Mouse (Mus musculus) MEL (cell line): ENCODE results near the gene Aff1. TPM values are rescaled to one million over a fixed set of nuclear protein-coding genes. Genes with fewer than 3 reads are reported as not detected.

Experiments
- DNase-seq: peaks from one replicate; pipeline ENCODE4 v3.0.0; 2011; ENCODE audit warnings: low read depth, low spot score
- H3K27ac ChIP-seq: 2 replicates; pipeline ENCODE4 v1.5.1; 2012; ENCODE audit warnings: low read depth, mild to moderate bottlenecking, control low read depth, low read length, moderate library complexity; ENCODE audit not compliant: control insufficient read depth
- H3K27me3 ChIP-seq, 2 experiments: fragments of 150-350 bp in 1 of 2; sonication (generic) in 1 of 2; 2 replicates each; pipeline ENCODE4 v1.6.1; 2012; ENCODE audit warnings: low read length in 2 of 2, mild to moderate bottlenecking in 2 of 2, improper control_type of control experiment in 1 of 2, moderate library complexity in 1 of 2; ENCODE audit not compliant: insufficient read depth in 2 of 2, control insufficient read depth in 1 of 2
- H3K36me3 ChIP-seq, 2 experiments: 2 replicates each; pipeline ENCODE4 v1.6.1; 2012 to 2014; ENCODE audit warnings: low read length in 2 of 2, improper control_type of control experiment in 1 of 2, inconsistent platforms in 1 of 2, mild to moderate bottlenecking in 1 of 2; ENCODE audit not compliant: insufficient read depth in 2 of 2, control insufficient read depth in 1 of 2
- H3K4me1 ChIP-seq, 2 experiments: fragments of 150-350 bp in 1 of 2; sonication (generic) in 1 of 2; 2 replicates each; pipeline ENCODE4 v1.6.1; 2012; ENCODE audit warnings: low read length in 2 of 2, improper control_type of control experiment in 1 of 2, mild to moderate bottlenecking in 1 of 2; ENCODE audit not compliant: insufficient read depth in 2 of 2, control insufficient read depth in 1 of 2
- H3K4me3 ChIP-seq, 2 experiments: fragments of 150-350 bp in 1 of 2; sonication (generic) in 1 of 2; 2 replicates each; pipeline ENCODE4 v1.5.1; 2012; ENCODE audit warnings: low read depth in 2 of 2, low read length in 2 of 2, mild to moderate bottlenecking in 2 of 2, moderate library complexity in 2 of 2, control low read depth in 1 of 2, improper control_type of control experiment in 1 of 2; ENCODE audit not compliant: control insufficient read depth in 1 of 2, insufficient read depth in 1 of 2
- H3K79me2 ChIP-seq: 2 replicates; pipeline ENCODE4 v1.6.1; 2012; ENCODE audit warnings: mild to moderate bottlenecking, low read length, moderate library complexity; ENCODE audit not compliant: control insufficient read depth, poor library complexity, insufficient read depth
- H3K9ac ChIP-seq: 2 replicates; pipeline ENCODE4 v1.6.1; 2012; ENCODE audit warnings: low read depth, mild to moderate bottlenecking, control low read depth, low read length, moderate library complexity; ENCODE audit not compliant: control insufficient read depth, poor library complexity, severe bottlenecking
- H3K9me3 ChIP-seq: fragments of 150-350 bp; sonication (generic); replicated peaks from 2 replicates; pipeline ENCODE4 v1.6.1; 2012; ENCODE audit warnings: mild to moderate bottlenecking, low read length, improper control_type of control experiment, moderate library complexity; ENCODE audit not compliant: insufficient read depth
- BHLHE40 ChIP-seq: IDR thresholded peaks from 2 replicates; pipeline ENCODE4 v1.6.1; 2012; ENCODE audit warnings: low read depth, mild to moderate bottlenecking, inconsistent platforms, low read length, improper control_type of control experiment, borderline replicate concordance
- CHD1 ChIP-seq: IDR thresholded peaks from 2 replicates; pipeline ENCODE4 v1.6.1; 2012; ENCODE audit warnings: low read depth, mild to moderate bottlenecking, inconsistent platforms, low read length, improper control_type of control experiment
- CHD2 ChIP-seq: IDR thresholded peaks from 2 replicates; pipeline ENCODE4 v1.6.1; 2011; ENCODE audit warnings: low read length, improper control_type of control experiment
- CTCF ChIP-seq, 3 experiments: IDR thresholded peaks in 2 of 3; conservative IDR thresholded peaks in 1 of 3; 2 replicates each; pipeline ENCODE4 v1.5.1; 2011 to 2012; ENCODE audit warnings: low read length in 3 of 3, low read depth in 2 of 3, mild to moderate bottlenecking in 2 of 3, improper control_type of control experiment in 1 of 3, inconsistent platforms in 1 of 3, mixed read lengths in 1 of 3, moderate library complexity in 1 of 3; ENCODE audit not compliant: control insufficient read depth in 1 of 3, insufficient read depth in 1 of 3, poor library complexity in 1 of 3, severe bottlenecking in 1 of 3
- E2F4 ChIP-seq: IDR thresholded peaks from 2 replicates; pipeline ENCODE4 v1.6.1; 2011; ENCODE audit warnings: low read depth, low read length, improper control_type of control experiment, borderline replicate concordance
- ELF1 ChIP-seq: IDR thresholded peaks from 2 replicates; pipeline ENCODE4 v1.6.1; 2014; ENCODE audit warnings: low read depth, mild to moderate bottlenecking, inconsistent platforms, low read length, improper control_type of control experiment, moderate library complexity
- EP300 ChIP-seq, 2 experiments: IDR thresholded peaks; 2 replicates each; pipeline ENCODE4 v1.6.1; 2011; ENCODE audit warnings: improper control_type of control experiment in 2 of 2, low read length in 2 of 2, low read depth in 1 of 2, mild to moderate bottlenecking in 1 of 2
- ETS1 ChIP-seq: IDR thresholded peaks from 2 replicates; pipeline ENCODE4 v1.6.1; 2012; ENCODE audit warnings: low read depth, mild to moderate bottlenecking, inconsistent platforms, low read length, improper control_type of control experiment, moderate library complexity
- GABPA ChIP-seq: IDR thresholded peaks from 2 replicates; pipeline ENCODE4 v1.6.1; 2012; ENCODE audit warnings: low read depth, mild to moderate bottlenecking, inconsistent platforms, low read length, improper control_type of control experiment, moderate library complexity
- HCFC1 ChIP-seq: IDR thresholded peaks from 2 replicates; pipeline ENCODE4 v1.6.1; 2012; ENCODE audit warnings: low read depth, mild to moderate bottlenecking, inconsistent platforms, low read length, improper control_type of control experiment, moderate library complexity
- MAFK ChIP-seq: IDR thresholded peaks from 2 replicates; pipeline ENCODE4 v1.6.1; 2011; ENCODE audit warnings: low read depth, mild to moderate bottlenecking, low read length, improper control_type of control experiment, borderline replicate concordance
- MAX ChIP-seq: IDR thresholded peaks from 2 replicates; pipeline ENCODE4 v1.6.1; 2011; ENCODE audit warnings: low read length, improper control_type of control experiment
- MAZ ChIP-seq: IDR thresholded peaks from 2 replicates; pipeline ENCODE4 v1.6.1; 2012; ENCODE audit warnings: low read depth, mild to moderate bottlenecking, inconsistent platforms, low read length, improper control_type of control experiment
- MEF2A ChIP-seq: IDR thresholded peaks from 2 replicates; pipeline ENCODE4 v1.6.1; 2014; ENCODE audit warnings: low read depth, mild to moderate bottlenecking, inconsistent platforms, low read length, improper control_type of control experiment; ENCODE audit not compliant: poor library complexity, insufficient replicate concordance, severe bottlenecking; ENCODE audit errors: extremely low read depth
- MXI1 ChIP-seq: IDR thresholded peaks from 2 replicates; pipeline ENCODE4 v1.6.1; 2011; ENCODE audit warnings: mild to moderate bottlenecking, low read depth, low read length, improper control_type of control experiment
- MYB ChIP-seq: IDR thresholded peaks from 2 replicates; pipeline ENCODE4 v1.6.1; 2011; ENCODE audit warnings: mild to moderate bottlenecking, low read depth, low read length, improper control_type of control experiment
- MYC ChIP-seq: IDR thresholded peaks from 2 replicates; pipeline ENCODE4 v1.6.1; 2011; ENCODE audit warnings: low read depth, mild to moderate bottlenecking, low read length, improper control_type of control experiment, moderate library complexity
- NRF1 ChIP-seq: IDR thresholded peaks from 2 replicates; pipeline ENCODE4 v1.6.1; 2014; ENCODE audit warnings: low read depth, mild to moderate bottlenecking, inconsistent platforms, low read length, improper control_type of control experiment, moderate library complexity; ENCODE audit not compliant: poor library complexity, insufficient read depth, severe bottlenecking
- POLR2A ChIP-seq, 2 experiments: IDR thresholded peaks; 2 replicates each; pipeline ENCODE4 v1.6.1; 2011 to 2012; ENCODE audit warnings: low read length in 2 of 2, mild to moderate bottlenecking in 2 of 2, control low read depth in 1 of 2, improper control_type of control experiment in 1 of 2, low read depth in 1 of 2, moderate library complexity in 1 of 2; ENCODE audit not compliant: control insufficient read depth in 1 of 2, insufficient read depth in 1 of 2, poor library complexity in 1 of 2
- POLR2AphosphoS2 ChIP-seq: IDR thresholded peaks from 2 replicates; pipeline ENCODE4 v1.6.1; 2011; ENCODE audit warnings: low read length, improper control_type of control experiment
- RAD21 ChIP-seq: IDR thresholded peaks from 2 replicates; pipeline ENCODE4 v1.6.1; 2011; ENCODE audit warnings: mild to moderate bottlenecking, low read depth, low read length, improper control_type of control experiment
- RCOR1 ChIP-seq: IDR thresholded peaks from 2 replicates; pipeline ENCODE4 v1.6.1; 2012; ENCODE audit warnings: low read depth, mild to moderate bottlenecking, inconsistent platforms, low read length, improper control_type of control experiment
- SIN3A ChIP-seq: IDR thresholded peaks from 2 replicates; pipeline ENCODE4 v1.6.1; 2012; ENCODE audit warnings: low read length, improper control_type of control experiment, inconsistent platforms
- SMC3 ChIP-seq: IDR thresholded peaks from 2 replicates; pipeline ENCODE4 v1.6.1; 2011; ENCODE audit warnings: low read depth, low read length, improper control_type of control experiment
- TAL1 ChIP-seq: IDR thresholded peaks from 2 replicates; pipeline ENCODE4 v1.6.1; 2012; ENCODE audit warnings: mild to moderate bottlenecking, inconsistent platforms, low read length, moderate library complexity, mixed read lengths
- TCF12 ChIP-seq: IDR thresholded peaks from 2 replicates; pipeline ENCODE4 v1.6.1; 2014; ENCODE audit warnings: low read depth, mild to moderate bottlenecking, inconsistent platforms, low read length, improper control_type of control experiment, moderate library complexity
- UBTF ChIP-seq: IDR thresholded peaks from 2 replicates; pipeline ENCODE4 v1.6.1; 2012; ENCODE audit warnings: low read depth, mild to moderate bottlenecking, inconsistent platforms, low read length, improper control_type of control experiment, moderate library complexity, borderline replicate concordance; ENCODE audit not compliant: insufficient read depth
- USF1 ChIP-seq: IDR thresholded peaks from 2 replicates; pipeline ENCODE4 v1.6.1; 2014; ENCODE audit warnings: low read depth, mild to moderate bottlenecking, inconsistent platforms, low read length, improper control_type of control experiment, moderate library complexity
- ZKSCAN1 ChIP-seq: IDR thresholded peaks from 2 replicates; pipeline ENCODE4 v1.6.1; 2012; ENCODE audit warnings: low read depth, mild to moderate bottlenecking, inconsistent platforms, low read length, improper control_type of control experiment, moderate library complexity
- ZMIZ1 ChIP-seq: IDR thresholded peaks from 2 replicates; pipeline ENCODE4 v1.6.1; 2012; ENCODE audit warnings: low read depth, mild to moderate bottlenecking, inconsistent platforms, low read length, improper control_type of control experiment, moderate library complexity
- ZNF384 ChIP-seq: IDR thresholded peaks from 2 replicates; pipeline ENCODE4 v1.6.1; 2012; ENCODE audit warnings: low read depth, mild to moderate bottlenecking, inconsistent platforms, low read length, improper control_type of control experiment
- polyA plus RNA-seq, 2 experiments: library from polyadenylated mRNA; stranded (reverse) in 1 of 2; unstranded in 1 of 2; fragments of >175 nt in 1 of 2; fragments of >200 nt in 1 of 2; gene quantifications; 2 replicates each; pipeline versions ENCODE4 v1.2.1 to v1.2.4; 2012; ENCODE audit warnings: low replicate concordance in 2 of 2, low read depth in 1 of 2; ENCODE audit not compliant: insufficient read length in 2 of 2, insufficient read depth in 1 of 2, missing spikeins in 1 of 2
- total RNA-seq: library from RNA; depleted of rRNA; stranded (reverse); fragments of 300-350 nt; gene quantifications from 2 replicates; pipeline ENCODE4 v1.2.3, GENCODE M21; 2012

The Aff1 gene
- total and polyA plus RNA-seq, 3 experiments = 5.4 to 13.4 TPM; not detected in 1

GRCm38 (mm10) chr5:103741443-103741842, 49.3 kb downstream of the Aff1 start:
- H3K79me2 ChIP-seq = no peaks in the 10 kb centered on the region
- peaks cover 0 to 38% of the 10 kb centered on the region in 2 experiments; a peak in 2 of 4 replicates for H3K36me3 ChIP-seq
- no peaks in the 10 kb centered on the region for H3K9me3 ChIP-seq
- no peak overlapping the region for H3K9ac ChIP-seq
- TF ChIP-seq E2F4 = no peak
- TF ChIP-seq GABPA = no peak
- TF ChIP-seq RCOR1 = no peak
- TF ChIP-seq MYC = no peak
- peak in 1 of 3 experiments; percentile 33; a peak in 2 of 6 replicates for TF ChIP-seq CTCF (IDR thresholded peaks at IDR 0.05 in 2 of 3, conservative IDR thresholded peaks at IDR 0.05 in 1 of 3; ENCODE audit: control insufficient read depth in 1 of 3, insufficient read depth in 1 of 3, low read depth in 2 of 3, low read length in 3 of 3, poor library complexity in 1 of 3, severe bottlenecking in 1 of 3)
- no peak for TF ChIP-seq SIN3A
- TF ChIP-seq MAFK = no peak
- TF ChIP-seq ZKSCAN1 = no peak
- TF ChIP-seq ELF1 = no peak
- 0 out of 2 replicates have a peak, but pooled peaks have one; percentile 17 for TF ChIP-seq ZNF384
- TF ChIP-seq RAD21 = peak; percentile 29; the same call in 1 of the 2 replicates
- TF ChIP-seq NRF1 = no peak
- TF ChIP-seq SMC3 = peak; percentile 38
- H3K4me3 ChIP-seq = no peak overlapping the region
- no peak for DNase-seq
- H3K27me3 ChIP-seq = no peaks in the 10 kb centered on the region
- no peak overlapping the region for H3K27ac ChIP-seq
- peaks cover 2 to 38% of the 10 kb centered on the region in 2 experiments for H3K4me1 ChIP-seq

GRCm38 (mm10) chr5:103741992-103742391, 49.8 kb downstream of the Aff1 start:
- no peak overlapping the region for H3K27ac ChIP-seq
- no peak overlapping the region for H3K4me3 ChIP-seq
- H3K9me3 ChIP-seq = no peaks in the 10 kb centered on the region
- DNase-seq = no peak
- no peak overlapping the region for H3K9ac ChIP-seq
- peaks cover 0 to 33% of the 10 kb centered on the region in 2 experiments; a peak in 2 of 4 replicates for H3K36me3 ChIP-seq
- no peaks in the 10 kb centered on the region for H3K79me2 ChIP-seq
- peaks cover 2 to 42% of the 10 kb centered on the region in 2 experiments for H3K4me1 ChIP-seq
- no peaks in the 10 kb centered on the region for H3K27me3 ChIP-seq
- no peak for TF ChIP-seq MAX
- TF ChIP-seq GABPA = no peak
- no peak for TF ChIP-seq MAFK
- no peak for TF ChIP-seq MYB
- TF ChIP-seq EP300 (IDR thresholded peaks at IDR 0.05; ENCODE audit: low read depth in 1 of 2, low read length in 2 of 2) = peak; percentile 71 to 79
- TF ChIP-seq POLR2A (IDR thresholded peaks at IDR 0.05; ENCODE audit: control insufficient read depth in 1 of 2, insufficient read depth in 1 of 2, low read depth in 1 of 2, low read length in 2 of 2, poor library complexity in 1 of 2) = no peak
- TF ChIP-seq CHD2 = no peak
- no peak for TF ChIP-seq POLR2AphosphoS2
- TF ChIP-seq ELF1 = no peak
- no peak for TF ChIP-seq HCFC1
- no peak for TF ChIP-seq BHLHE40
- no peak for TF ChIP-seq MEF2A
- no peak for TF ChIP-seq SIN3A
- no peak for TF ChIP-seq UBTF
- peak; percentile 93 for TF ChIP-seq TAL1
- 0 out of 2 replicates have a peak, but pooled peaks have one; percentile 31 for TF ChIP-seq RCOR1
- no peak for TF ChIP-seq ZKSCAN1
- no peak for TF ChIP-seq MXI1
- no peak for TF ChIP-seq NRF1
- no peak for TF ChIP-seq ZMIZ1
- no peak for TF ChIP-seq CHD1
- TF ChIP-seq TCF12 = peak; percentile 78
- TF ChIP-seq MAZ = no peak
- no peak for TF ChIP-seq USF1
- peak; percentile 37; the same call in 1 of the 2 replicates for TF ChIP-seq ETS1
